Mouse (Mus musculus) kidney, postnatal 0 days (tissue): ENCODE data around the gene Gm2022. TPM values are rescaled to one million over a fixed set of nuclear protein-coding genes. Genes with fewer than 3 reads are reported as not detected.
"Not testable (repeated sequence)": the region's sequence is repeated elsewhere in the genome, so short reads cannot be mapped to it uniquely, and the experiment has no call there.

Source experiments
- ATAC-seq: fragments of 200-750 bp; cut with Nextera tagmentation; replicated peaks from 2 replicates; pipeline ENCODE4 v1.8.0; 2017; ENCODE audit warnings: low read depth, moderate number of reproducible peaks, moderate TSS enrichment, moderate library complexity; ENCODE audit not compliant: low FRiP score
- DNase-seq: peaks from one replicate; pipeline ENCODE4 v3.0.0-alpha.2; 2016; ENCODE audit warnings: low spot score
- H3K27ac ChIP-seq: fragments of 300-500 bp; sonication (generic); 2 replicates; pipeline ENCODE4 v1.5.1; 2014; ENCODE audit warnings: mild to moderate bottlenecking
- H3K27me3 ChIP-seq: fragments of 300-500 bp; sonication (generic); 2 replicates; pipeline ENCODE4 v1.6.1; 2014; ENCODE audit warnings: low read length, mixed read lengths; ENCODE audit not compliant: insufficient read depth
- H3K36me3 ChIP-seq: fragments of 300-500 bp; sonication (generic); 2 replicates; pipeline ENCODE4 v1.6.1; 2014; ENCODE audit warnings: low read length, mixed read lengths; ENCODE audit not compliant: insufficient read depth
- H3K4me1 ChIP-seq: fragments of 300-500 bp; sonication (generic); replicated peaks from 2 replicates; pipeline ENCODE4 v1.6.1; 2014; ENCODE audit warnings: antibody characterized with exemption, low read length, mixed read lengths; ENCODE audit not compliant: insufficient read depth
- H3K4me2 ChIP-seq: fragments of 300-500 bp; sonication (generic); 2 replicates; pipeline ENCODE4 v1.6.1; 2014; ENCODE audit warnings: mild to moderate bottlenecking, low read length, moderate library complexity, mixed read lengths
- H3K4me3 ChIP-seq: fragments of 300-500 bp; sonication (generic); replicated peaks from 2 replicates; pipeline ENCODE4 v1.5.1; 2014; ENCODE audit warnings: low read depth, low read length
- H3K9ac ChIP-seq: fragments of 300-500 bp; sonication (generic); 2 replicates; pipeline ENCODE4 v1.6.1; 2014; ENCODE audit warnings: low read depth, low read length
- H3K9me3 ChIP-seq: fragments of 300-500 bp; sonication (generic); replicated peaks from 2 replicates; pipeline ENCODE4 v1.6.1; 2016; ENCODE audit warnings: low read length, inconsistent platforms, mixed read lengths
- WGBS: fragments of 180-500 bp; shearing (Covaris S2); extraction: QIAGEN DNeasy Blood & Tissue Kit; methylation state at CpG from one replicate; pipeline ENCODE4 v1.1.7; 2014; 5-methylcytosine and 5-hydroxymethylcytosine counted together
- polyA plus RNA-seq: library from polyadenylated mRNA; unstranded; fragments of >200 nt; fragmentation: Nextera tagmentation; extraction: Ambion mirVana; gene quantifications from 2 replicates; pipeline ENCODE4 v1.2.1, GENCODE M21; 2015

Gene Gm2022
- polyA plus RNA-seq: not detected in 2 replicates

GRCm38 (mm10) chr12:87895070-87895469, at the start of gene Gm2022:
TSS of gene Gm2022 (plus strand) at chr12:87895370.
- not testable (repeated sequence) for H3K27me3 ChIP-seq, H3K9ac ChIP-seq, H3K27ac ChIP-seq, ATAC-seq, H3K4me2 ChIP-seq, DNase-seq, H3K9me3 ChIP-seq, H3K36me3 ChIP-seq, H3K4me1 ChIP-seq, H3K4me3 ChIP-seq
- 100% methylated on average over 1 of the region's 1 CpGs for WGBS

DNA sequence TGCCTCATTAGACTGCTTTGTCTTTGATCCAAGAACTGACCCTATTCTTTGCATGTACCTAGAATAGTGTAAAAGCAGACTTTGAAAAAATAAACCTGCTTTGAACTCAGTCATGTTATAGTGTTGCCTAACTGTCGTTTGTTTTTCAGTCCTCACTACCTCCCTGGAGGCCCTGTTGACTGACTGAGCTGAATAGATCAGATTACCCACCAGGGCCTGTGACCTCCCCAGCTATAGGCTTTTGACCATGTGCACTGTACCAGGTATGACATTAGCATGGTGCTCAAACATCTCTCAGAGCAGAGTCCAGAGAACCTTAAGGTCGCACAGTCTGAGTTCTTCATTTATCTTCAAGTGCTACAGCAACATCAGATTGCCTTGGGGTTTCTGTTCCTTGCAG, 44.5 kb upstream of the Gm2022 start:
- not testable (repeated sequence) for H3K4me1 ChIP-seq, H3K9me3 ChIP-seq, H3K27me3 ChIP-seq, DNase-seq, H3K4me2 ChIP-seq, H3K27ac ChIP-seq, ATAC-seq, H3K4me3 ChIP-seq, H3K9ac ChIP-seq, H3K36me3 ChIP-seq
- WGBS: no CpG with 5 or more reads among the region's 2 CpGs

DNA sequence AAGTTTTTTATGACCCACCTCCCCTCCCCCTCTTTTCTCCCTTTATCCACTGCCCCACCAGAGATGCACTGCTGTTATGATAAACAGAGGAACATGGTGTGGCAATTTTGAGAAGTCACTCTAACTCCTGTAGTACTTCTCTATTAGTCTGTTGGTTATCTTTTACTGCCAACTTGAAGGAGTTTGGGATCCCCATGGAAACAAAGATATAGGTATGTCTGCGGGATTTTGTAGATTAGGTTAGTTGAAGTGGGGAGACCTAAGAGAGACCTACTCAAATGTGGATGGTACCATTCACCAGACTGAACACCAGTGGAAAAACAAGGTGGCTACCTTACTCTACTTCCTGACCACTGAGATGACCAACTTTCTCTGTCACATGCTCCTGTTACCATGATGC, 39.1 kb upstream of the Gm2022 start:
- not testable (repeated sequence) for H3K36me3 ChIP-seq, ATAC-seq, DNase-seq, H3K9me3 ChIP-seq, H3K27ac ChIP-seq, H3K4me2 ChIP-seq, H3K4me1 ChIP-seq, H3K27me3 ChIP-seq, H3K4me3 ChIP-seq, H3K9ac ChIP-seq
- WGBS: 97% methylated on average over 1 of the region's 1 CpGs

DNA sequence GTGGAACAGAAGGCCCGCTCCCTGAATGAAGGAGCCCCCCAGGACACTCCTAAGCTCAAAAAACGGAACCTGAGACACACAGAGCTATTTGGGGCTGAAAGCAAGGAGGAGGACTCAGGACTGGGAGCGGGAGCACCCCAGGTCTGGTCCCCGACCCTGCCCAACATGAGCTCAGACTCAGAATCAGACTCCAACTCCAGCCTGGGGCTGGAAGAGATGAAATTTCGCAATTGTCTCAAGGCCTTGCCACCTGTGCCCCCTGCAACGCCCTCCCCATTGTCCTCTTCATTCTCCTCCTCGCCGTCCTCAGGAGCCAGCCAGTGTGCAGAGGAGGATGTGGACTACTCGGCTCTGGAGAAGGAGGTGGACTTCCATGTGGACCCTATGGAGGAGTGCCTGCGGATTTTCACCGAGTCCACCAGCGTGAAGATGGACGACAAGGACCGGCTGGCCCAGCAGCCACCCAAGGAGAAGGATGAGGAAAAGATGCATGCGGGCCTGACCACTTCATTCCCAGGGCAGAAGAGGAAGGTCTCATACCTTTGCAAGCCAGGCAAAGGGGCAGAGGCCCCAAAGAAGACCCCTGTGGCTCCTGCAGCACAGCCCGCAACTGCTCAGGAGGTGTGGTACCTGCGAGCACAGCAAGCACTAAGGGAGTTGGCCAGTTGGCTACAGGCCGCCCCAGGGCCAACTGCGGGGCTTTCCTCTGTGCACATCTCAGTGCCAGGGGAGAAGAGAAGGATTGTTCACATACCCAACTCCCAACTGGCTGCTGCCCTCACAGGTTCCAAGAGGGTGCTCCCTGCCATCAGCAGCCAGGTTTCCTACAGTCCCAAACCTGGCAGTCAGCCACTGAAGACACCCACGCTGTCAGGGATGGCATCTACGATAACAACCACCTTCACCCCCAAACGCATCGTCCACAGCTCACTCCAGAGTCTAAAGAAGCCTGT, 33.2 kb upstream of the Gm2022 start:
- ATAC-seq, H3K4me2 ChIP-seq, H3K4me1 ChIP-seq, DNase-seq, H3K4me3 ChIP-seq, H3K27me3 ChIP-seq, H3K36me3 ChIP-seq, H3K27ac ChIP-seq, H3K9ac ChIP-seq, H3K9me3 ChIP-seq: not testable (repeated sequence)
- WGBS: 84% methylated on average over 23 of the region's 23 CpGs

GRCm38 (mm10) chr12:87863638-87864037, 31.5 kb upstream of the Gm2022 start:
- WGBS: 95% methylated on average over 10 of the region's 11 CpGs
- ATAC-seq: peak; percentile 8; the same call in 1 of the 2 replicates
- not testable (repeated sequence) for DNase-seq

GRCm38 (mm10) chr12:87864048-87864447, 31.1 kb upstream of the Gm2022 start:
- not testable (repeated sequence) for DNase-seq, H3K4me1 ChIP-seq, H3K4me2 ChIP-seq, H3K9me3 ChIP-seq, H3K27ac ChIP-seq, H3K36me3 ChIP-seq, H3K27me3 ChIP-seq, H3K4me3 ChIP-seq, H3K9ac ChIP-seq
- 88% methylated on average over 2 of the region's 2 CpGs for WGBS
- ATAC-seq: 0 out of 2 replicates have a peak, but pooled peaks have one; percentile 27

More at GRCm38 (mm10) chr12:87863638-87864037, 31.5 kb upstream of the Gm2022 start:
- H3K4me3 ChIP-seq, H3K36me3 ChIP-seq, H3K9ac ChIP-seq, H3K4me2 ChIP-seq, H3K27ac ChIP-seq, H3K9me3 ChIP-seq, H3K27me3 ChIP-seq, H3K4me1 ChIP-seq: not testable (repeated sequence)

DNA sequence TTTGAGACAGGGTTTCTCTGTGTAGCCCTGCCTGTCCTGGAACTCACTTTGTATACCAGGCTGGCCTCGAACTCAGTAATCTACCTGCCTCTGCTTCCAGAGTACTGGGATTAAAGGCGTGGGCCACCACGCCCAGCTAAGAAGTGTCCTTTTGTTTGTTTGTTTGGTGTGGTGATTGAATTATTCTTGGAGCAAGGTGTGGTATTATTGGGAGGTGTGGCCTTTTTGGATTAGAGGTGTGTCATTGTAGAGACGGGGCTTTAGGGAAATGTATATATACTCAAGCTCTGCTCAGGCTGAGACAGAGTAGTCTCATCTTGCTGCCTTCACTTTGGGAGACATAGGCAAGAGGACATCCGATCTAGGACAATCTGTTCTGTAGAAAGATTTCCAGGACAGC, 21.4 kb upstream of the Gm2022 start, which contains the start of gene Gm2016:
Gene Gm2016, plus strand, starts transcription at position 301 of the 400 bp plus-strand sequence.
- H3K9me3 ChIP-seq, ATAC-seq, H3K27me3 ChIP-seq, DNase-seq, H3K27ac ChIP-seq, H3K4me1 ChIP-seq, H3K4me2 ChIP-seq, H3K9ac ChIP-seq, H3K4me3 ChIP-seq, H3K36me3 ChIP-seq: not testable (repeated sequence)
- WGBS: 83% methylated on average over 5 of the region's 5 CpGs

DNA sequence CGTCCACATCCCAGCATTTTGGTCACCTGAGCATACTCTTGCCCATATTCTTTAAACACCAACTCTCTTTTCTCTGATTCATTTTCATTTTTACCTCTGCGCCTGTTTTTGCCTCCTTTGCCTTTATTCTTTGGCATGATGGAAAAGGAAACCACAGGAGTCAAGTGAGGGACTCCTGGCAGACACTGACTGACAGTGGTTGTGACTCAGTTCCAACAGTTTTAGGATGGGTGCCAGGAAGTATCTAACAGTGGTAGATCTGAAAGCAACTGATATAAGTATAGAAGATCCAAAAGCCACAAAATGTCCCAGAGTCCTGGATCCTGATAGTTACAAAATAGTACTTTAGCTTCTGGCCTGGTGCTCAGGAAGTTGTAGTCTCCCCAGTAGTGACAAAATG, 24.6 kb downstream of the Gm2022 start, which contains the start of gene Gm2035:
Gene Gm2035, minus strand, starts transcription at position 137 of the 400 bp plus-strand sequence.
- H3K36me3 ChIP-seq, ATAC-seq, H3K9me3 ChIP-seq, H3K4me3 ChIP-seq, H3K9ac ChIP-seq, DNase-seq, H3K27ac ChIP-seq, H3K4me1 ChIP-seq, H3K4me2 ChIP-seq, H3K27me3 ChIP-seq: not testable (repeated sequence)
- 91% methylated on average over 2 of the region's 2 CpGs for WGBS
